Mouse (Mus musculus): ENCODE data around the gene Pdia5.

GRCm38 (mm10) chr16:35463708-35464107 lies 27.0 kb downstream of the Pdia5 start:
- TF ChIP-seq USF1 (IDR thresholded peaks at IDR 0.05; ENCODE audit: low read depth) (no peak), CTCF (IDR thresholded peaks at IDR 0.05; ENCODE audit: control insufficient read depth, insufficient read depth, insufficient read length) (no peak), MYOD1 (IDR thresholded peaks at IDR 0.05; ENCODE audit: control insufficient read depth, insufficient read length, low read depth) (no peak)

All from C2C12 (cell line).